Mouse (Mus musculus) limb, embryonic 13.5 days (tissue): ENCODE measurements around the gene Hhipl1. TPM values are rescaled to one million over a fixed set of nuclear protein-coding genes. Genes with fewer than 3 reads are reported as not detected.

Experiments used
- ATAC-seq: fragments of 200-750 bp; cut with Nextera tagmentation; 2 replicates; pipeline ENCODE4 v1.8.0; 2017; ENCODE audit warnings: low read depth, moderate number of reproducible peaks, moderate TSS enrichment; ENCODE audit not compliant: low FRiP score
- H3K27ac ChIP-seq: fragments of 300-500 bp; sonication (generic); 2 replicates; pipeline ENCODE4 v1.5.1; 2015; ENCODE audit warnings: inconsistent platforms, mild to moderate bottlenecking, moderate library complexity
- H3K27me3 ChIP-seq: fragments of 300-500 bp; sonication (generic); 2 replicates; pipeline ENCODE4 v1.6.1; 2015; ENCODE audit warnings: mild to moderate bottlenecking, inconsistent platforms
- H3K36me3 ChIP-seq: fragments of 300-500 bp; sonication (generic); 2 replicates; pipeline ENCODE4 v1.6.1; 2015; ENCODE audit warnings: inconsistent platforms, mild to moderate bottlenecking, moderate library complexity
- H3K4me1 ChIP-seq: fragments of 300-500 bp; sonication (generic); 2 replicates; pipeline ENCODE4 v1.6.1; 2015; ENCODE audit warnings: inconsistent platforms
- H3K4me2 ChIP-seq: fragments of 300-500 bp; sonication (generic); replicated peaks from 2 replicates; pipeline ENCODE4 v1.6.1; 2015; ENCODE audit warnings: inconsistent platforms, mild to moderate bottlenecking, moderate library complexity
- H3K4me3 ChIP-seq: fragments of 300-500 bp; sonication (generic); 2 replicates; pipeline ENCODE4 v1.5.1; 2015; ENCODE audit warnings: moderate library complexity, mild to moderate bottlenecking, inconsistent platforms
- H3K9ac ChIP-seq: fragments of 300-500 bp; sonication (generic); 2 replicates; pipeline ENCODE4 v1.6.1; 2015; ENCODE audit warnings: mild to moderate bottlenecking, inconsistent platforms
- H3K9me3 ChIP-seq: fragments of 300-500 bp; sonication (generic); 2 replicates; pipeline ENCODE4 v1.6.1; 2016; ENCODE audit warnings: inconsistent platforms
- WGBS: fragments of 180-500 bp; shearing (Covaris S2); methylation state at CpG from one replicate; pipeline ENCODE4 v1.1.7; 2015; 5-methylcytosine and 5-hydroxymethylcytosine counted together
- polyA plus RNA-seq: library from polyadenylated mRNA; unstranded; fragments of >200 nt; fragmentation: Nextera tagmentation; extraction: Ambion mirVana; gene quantifications from 2 replicates; pipeline ENCODE4 v1.2.1, GENCODE M21; 2015

Gene Hhipl1
- polyA plus RNA-seq, 1 experiment from 2014 or later = 1.1 TPM

GRCm38 (mm10) chr12:108317826-108318430 lies 11.9 kb downstream of the Hhipl1 start:
- Histone ChIP-seq H3K9ac (no peak overlapping the region), H3K36me3 (no peaks in the 10 kb centered on the region), H3K4me1 (peaks cover 13% of the 10 kb centered on the region), H3K27ac (no peak overlapping the region), H3K4me3 (peak overlapping the region; percentile 27), H3K9me3 (no peaks in the 10 kb centered on the region), H3K27me3 (peaks cover 70% of the 10 kb centered on the region), H3K4me2 (peak overlapping the region; percentile 46)
- 13% methylated on average over 18 of the region's 18 CpGs for WGBS
- ATAC-seq = no peak

GRCm38 (mm10) chr12:108318499-108318898 lies 12.4 kb downstream of the Hhipl1 start:
- Histone ChIP-seq H3K9me3 (no peaks in the 10 kb centered on the region), H3K9ac (no peak overlapping the region), H3K4me3 (peak overlapping the region; percentile 27), H3K27ac (no peak overlapping the region), H3K4me1 (peaks cover 13% of the 10 kb centered on the region), H3K27me3 (peaks cover 70% of the 10 kb centered on the region), H3K4me2 (peak overlapping the region; percentile 46), H3K36me3 (no peaks in the 10 kb centered on the region)
- 2% methylated on average over 36 of the region's 37 CpGs for WGBS
- 0 out of 2 replicates have a peak, but pooled peaks have one; percentile 26 for ATAC-seq

- H3K36me3 ChIP-seq = no peaks in the 10 kb centered on the region
- H3K4me2 ChIP-seq = no peak overlapping the region
- no peak overlapping the region for H3K27ac ChIP-seq
- H3K27me3 ChIP-seq = peaks cover 65% of the 10 kb centered on the region
- ATAC-seq = no peak
- 16% methylated on average over 8 of the region's 8 CpGs for WGBS
- H3K4me1 ChIP-seq = peaks cover 13% of the 10 kb centered on the region
- H3K4me3 ChIP-seq = no peak overlapping the region
- H3K9me3 ChIP-seq = no peaks in the 10 kb centered on the region
- H3K9ac ChIP-seq = no peak overlapping the region
Measured at GRCm38 (mm10) chr12:108320096-108320495, 14.0 kb downstream of the Hhipl1 start.

GRCm38 (mm10) chr12:108326401-108326800 lies 20.3 kb downstream of the Hhipl1 start:
- H3K36me3 ChIP-seq = no peaks in the 10 kb centered on the region
- H3K27ac ChIP-seq = no peak overlapping the region
- no peak for ATAC-seq
- H3K4me1 ChIP-seq = peaks cover 13% of the 10 kb centered on the region; the same call in 1 of the 2 replicates
- H3K9ac ChIP-seq = no peak overlapping the region
- peaks cover 67% of the 10 kb centered on the region for H3K27me3 ChIP-seq
- no peaks in the 10 kb centered on the region for H3K9me3 ChIP-seq
- WGBS = 54% methylated on average over 5 of the region's 5 CpGs
- no peak overlapping the region for H3K4me3 ChIP-seq
- no peak overlapping the region for H3K4me2 ChIP-seq

GRCm38 (mm10) chr12:108327889-108328491 lies 21.9 kb downstream of the Hhipl1 start:
- Histone ChIP-seq H3K4me3 (peak overlapping the region; percentile 49), H3K36me3 (no peaks in the 10 kb centered on the region), H3K4me1 (peaks cover 16% of the 10 kb centered on the region), H3K9me3 (no peaks in the 10 kb centered on the region), H3K4me2 (peak overlapping the region; percentile 79), H3K9ac (peak overlapping the region; percentile 43), H3K27me3 (peaks cover 60% of the 10 kb centered on the region), H3K27ac (no peak overlapping the region)
- 0 out of 2 replicates have a peak, but pooled peaks have one; percentile 41 for ATAC-seq
- under 1% methylated on average over 62 of the region's 66 CpGs for WGBS

GRCm38 (mm10) chr12:108333056-108333455 lies 27.0 kb downstream of the Hhipl1 start:
- Histone ChIP-seq H3K27ac (no peak overlapping the region), H3K27me3 (peaks cover 60% of the 10 kb centered on the region), H3K4me1 (peaks cover 23% of the 10 kb centered on the region), H3K4me3 (peak overlapping the region; percentile 72), H3K4me2 (peak overlapping the region; percentile 99), H3K36me3 (no peaks in the 10 kb centered on the region), H3K9ac (peak overlapping the region; percentile 48; the same call in 1 of the 2 replicates), H3K9me3 (no peaks in the 10 kb centered on the region)
- ATAC-seq = 0 out of 2 replicates have a peak, but pooled peaks have one; percentile 18
- WGBS = under 1% methylated on average over 16 of the region's 16 CpGs

GRCm38 (mm10) chr12:108333481-108333882 lies 27.4 kb downstream of the Hhipl1 start:
- 1% methylated on average over 22 of the region's 22 CpGs for WGBS
- Histone ChIP-seq H3K9ac (peak overlapping the region; percentile 48; the same call in 1 of the 2 replicates), H3K4me2 (peak overlapping the region; percentile 99), H3K36me3 (no peaks in the 10 kb centered on the region), H3K4me3 (peak overlapping the region; percentile 72), H3K9me3 (no peaks in the 10 kb centered on the region), H3K4me1 (peaks cover 18% of the 10 kb centered on the region), H3K27me3 (peaks cover 59% of the 10 kb centered on the region), H3K27ac (no peak overlapping the region)
- ATAC-seq = peak; percentile 17

GRCm38 (mm10) chr12:108333895-108334445 lies 27.9 kb downstream of the Hhipl1 start, which contains the start of gene Cyp46a1:
Gene Cyp46a1, plus strand, starts transcription at chr12:108334381.
- Histone ChIP-seq H3K9me3 (no peaks in the 10 kb centered on the region), H3K27me3 (peaks cover 57% of the 10 kb centered on the region), H3K27ac (no peak within 1 kb of the TSS), H3K4me2 (peak within 1 kb of the TSS; percentile 99), H3K9ac (peak within 1 kb of the TSS; percentile 74), H3K4me3 (peak within 1 kb of the TSS; percentile 72), H3K36me3 (no peaks in the 10 kb centered on the region), H3K4me1 (peaks cover 17% of the 10 kb centered on the region)
- WGBS = under 1% methylated on average over 55 of the region's 56 CpGs
- ATAC-seq = peak; percentile 93

GRCm38 (mm10) chr12:108334529-108334928 lies 28.5 kb downstream of the Hhipl1 start:
- no peak overlapping the region for H3K27ac ChIP-seq
- ATAC-seq = peak; percentile 25; the same call in 1 of the 2 replicates
- no peaks in the 10 kb centered on the region for H3K9me3 ChIP-seq
- peaks cover 17% of the 10 kb centered on the region for H3K4me1 ChIP-seq
- 3% methylated on average over 32 of the region's 32 CpGs for WGBS
- peak overlapping the region; percentile 74 for H3K9ac ChIP-seq
- peak overlapping the region; percentile 99 for H3K4me2 ChIP-seq
- no peaks in the 10 kb centered on the region for H3K36me3 ChIP-seq
- peak overlapping the region; percentile 72 for H3K4me3 ChIP-seq
- H3K27me3 ChIP-seq = peaks cover 52% of the 10 kb centered on the region

- ATAC-seq = no peak
- H3K9ac ChIP-seq = no peak overlapping the region
- no peak overlapping the region for H3K4me3 ChIP-seq
- H3K4me2 ChIP-seq = no peak overlapping the region
- peaks cover 34% of the 10 kb centered on the region for H3K27me3 ChIP-seq
- H3K4me1 ChIP-seq = peaks cover 7% of the 10 kb centered on the region
- no peak overlapping the region for H3K27ac ChIP-seq
- WGBS = 11% methylated on average over 14 of the region's 14 CpGs
- H3K36me3 ChIP-seq = no peaks in the 10 kb centered on the region
- H3K9me3 ChIP-seq = no peaks in the 10 kb centered on the region
Measured at GRCm38 (mm10) chr12:108338572-108339190, 32.6 kb downstream of the Hhipl1 start.

GRCm38 (mm10) chr12:108348151-108348550 lies 42.1 kb downstream of the Hhipl1 start:
- peaks cover 43% of the 10 kb centered on the region for H3K27me3 ChIP-seq
- no peak overlapping the region for H3K4me3 ChIP-seq
- no peak overlapping the region for H3K4me2 ChIP-seq
- no peak for ATAC-seq
- no peak overlapping the region for H3K9ac ChIP-seq
- H3K4me1 ChIP-seq = peaks cover 9% of the 10 kb centered on the region
- 76% methylated on average over 8 of the region's 8 CpGs for WGBS
- H3K36me3 ChIP-seq = no peaks in the 10 kb centered on the region
- H3K9me3 ChIP-seq = no peaks in the 10 kb centered on the region
- no peak overlapping the region for H3K27ac ChIP-seq

GRCm38 (mm10) chr12:108349026-108349425 lies 43.0 kb downstream of the Hhipl1 start:
- ATAC-seq = no peak
- 66% methylated on average over 5 of the region's 5 CpGs for WGBS
- peaks cover 49% of the 10 kb centered on the region for H3K27me3 ChIP-seq

More at GRCm38 (mm10) chr12:108349026-108349425, 43.0 kb downstream of the Hhipl1 start:
- no peaks in the 10 kb centered on the region for H3K9me3 ChIP-seq
- no peaks in the 10 kb centered on the region for H3K36me3 ChIP-seq
- H3K9ac ChIP-seq = no peak overlapping the region
- H3K4me3 ChIP-seq = no peak overlapping the region
- H3K4me2 ChIP-seq = no peak overlapping the region
- H3K4me1 ChIP-seq = peaks cover 12% of the 10 kb centered on the region
- no peak overlapping the region for H3K27ac ChIP-seq
